Mouse (Mus musculus): ENCODE data around the gene Ctnnb1. TPM values are rescaled to one million over a fixed set of nuclear protein-coding genes. Genes with fewer than 3 reads are reported as not detected.

The Ctnnb1 gene
- polyA plus RNA-seq (2014; fragmentation: Nextera tagmentation; extraction: Ambion mirVana): 758 and 780 TPM in 2 replicates

- Histone ChIP-seq H3K27ac (ENCODE audit: low read length) (no peak within 1 kb of the TSS), H3K4me1 (ENCODE audit: control insufficient read depth, insufficient read depth, low read length) (0 out of 2 replicates have a peak, but pooled peaks cover 3% of the 10 kb centered on the region), H3K27me3 (ENCODE audit: control insufficient read depth, insufficient read depth, low read length) (no peaks in the 10 kb centered on the region), H3K36me3 (ENCODE audit: control insufficient read depth, insufficient read depth, low read length) (no peaks in the 10 kb centered on the region), H3K9ac (replicated peaks; ENCODE audit: low read depth, low read length) (no peak within 1 kb of the TSS), H3K4me2 (replicated peaks; ENCODE audit: low read depth, low read length) (no peak within 1 kb of the TSS), H3K4me3 (ENCODE audit: low read depth, low read length) (no peak within 1 kb of the TSS), H3K9me3 (ENCODE audit: control insufficient read depth, low read depth, low read length) (no peaks in the 10 kb centered on the region)
- WGBS: 86% methylated on average over 11 of the region's 11 CpGs
- ATAC-seq (ENCODE audit: insufficient number of reproducible peaks, insufficient read depth, low FRiP score, low read depth): no peak
Observed at GRCm38 (mm10) chr9:120929081-120929480, at the start of gene Ctnnb1. TSS of gene Ctnnb1 (plus strand) at chr9:120929216.

GRCm38 (mm10) chr9:120880286-120880685, 48.7 kb upstream of the Ctnnb1 start:
- Histone ChIP-seq H3K4me1 (ENCODE audit: control insufficient read depth, insufficient read depth, low read length) (peaks cover 15% of the 10 kb centered on the region), H3K9ac (replicated peaks; ENCODE audit: low read depth, low read length) (no peak overlapping the region), H3K4me2 (replicated peaks; ENCODE audit: low read depth, low read length) (no peak overlapping the region), H3K36me3 (ENCODE audit: control insufficient read depth, insufficient read depth, low read length) (no peaks in the 10 kb centered on the region), H3K9me3 (ENCODE audit: control insufficient read depth, low read depth, low read length) (no peaks in the 10 kb centered on the region), H3K27ac (ENCODE audit: low read length) (no peak overlapping the region), H3K4me3 (ENCODE audit: low read depth, low read length) (no peak overlapping the region), H3K27me3 (ENCODE audit: control insufficient read depth, insufficient read depth, low read length) (no peaks in the 10 kb centered on the region)
- WGBS: 64% methylated on average over 9 of the region's 9 CpGs
- ATAC-seq (ENCODE audit: insufficient number of reproducible peaks, insufficient read depth, low FRiP score, low read depth): no peak

- Histone ChIP-seq H3K4me1 (ENCODE audit: control insufficient read depth, insufficient read depth, low read length) (peaks cover 16% of the 10 kb centered on the region), H3K9me3 (ENCODE audit: control insufficient read depth, low read depth, low read length) (no peaks in the 10 kb centered on the region), H3K36me3 (ENCODE audit: control insufficient read depth, insufficient read depth, low read length) (no peaks in the 10 kb centered on the region), H3K9ac (replicated peaks; ENCODE audit: low read depth, low read length) (no peak overlapping the region), H3K27me3 (ENCODE audit: control insufficient read depth, insufficient read depth, low read length) (no peaks in the 10 kb centered on the region), H3K4me3 (ENCODE audit: low read depth, low read length) (no peak overlapping the region), H3K4me2 (replicated peaks; ENCODE audit: low read depth, low read length) (no peak overlapping the region), H3K27ac (ENCODE audit: low read length) (no peak overlapping the region)
- WGBS: 93% methylated on average over 15 of the region's 15 CpGs
- ATAC-seq (ENCODE audit: insufficient number of reproducible peaks, insufficient read depth, low FRiP score, low read depth): no peak
Observed at GRCm38 (mm10) chr9:120881121-120881520, 47.9 kb upstream of the Ctnnb1 start.

- Histone ChIP-seq H3K9ac (replicated peaks; ENCODE audit: low read depth, low read length) (no peak overlapping the region), H3K27me3 (ENCODE audit: control insufficient read depth, insufficient read depth, low read length) (no peaks in the 10 kb centered on the region), H3K4me2 (replicated peaks; ENCODE audit: low read depth, low read length) (no peak overlapping the region), H3K36me3 (ENCODE audit: control insufficient read depth, insufficient read depth, low read length) (no peaks in the 10 kb centered on the region), H3K4me1 (ENCODE audit: control insufficient read depth, insufficient read depth, low read length) (peaks cover 16% of the 10 kb centered on the region), H3K4me3 (ENCODE audit: low read depth, low read length) (no peak overlapping the region), H3K27ac (ENCODE audit: low read length) (no peak overlapping the region), H3K9me3 (ENCODE audit: control insufficient read depth, low read depth, low read length) (no peaks in the 10 kb centered on the region)
- 45% methylated on average over 4 of the region's 4 CpGs for WGBS
- ATAC-seq (ENCODE audit: insufficient number of reproducible peaks, insufficient read depth, low FRiP score, low read depth): no peak
Observed at GRCm38 (mm10) chr9:120881839-120882238, 47.2 kb upstream of the Ctnnb1 start.

- Histone ChIP-seq H3K27me3 (ENCODE audit: control insufficient read depth, insufficient read depth, low read length) (no peaks in the 10 kb centered on the region), H3K4me1 (ENCODE audit: control insufficient read depth, insufficient read depth, low read length) (peaks cover 16% of the 10 kb centered on the region), H3K9me3 (ENCODE audit: control insufficient read depth, low read depth, low read length) (no peaks in the 10 kb centered on the region), H3K4me3 (ENCODE audit: low read depth, low read length) (no peak overlapping the region), H3K27ac (ENCODE audit: low read length) (peak overlapping the region; percentile 56; the same call in 1 of the 2 replicates), H3K36me3 (ENCODE audit: control insufficient read depth, insufficient read depth, low read length) (no peaks in the 10 kb centered on the region), H3K9ac (replicated peaks; ENCODE audit: low read depth, low read length) (no peak overlapping the region), H3K4me2 (replicated peaks; ENCODE audit: low read depth, low read length) (no peak overlapping the region)
- no peak; the same call in 1 of the 2 replicates for ATAC-seq (ENCODE audit: insufficient number of reproducible peaks, insufficient read depth, low FRiP score, low read depth)
- 39% methylated on average over 10 of the region's 10 CpGs for WGBS
Observed at GRCm38 (mm10) chr9:120884726-120885125, 44.3 kb upstream of the Ctnnb1 start.

GRCm38 (mm10) chr9:120887631-120888030, 41.4 kb upstream of the Ctnnb1 start:
- H3K4me2 ChIP-seq (replicated peaks; ENCODE audit: low read depth, low read length): no peak overlapping the region
- no peaks in the 10 kb centered on the region for H3K9me3 ChIP-seq (ENCODE audit: control insufficient read depth, low read depth, low read length)
- no peak for ATAC-seq (ENCODE audit: insufficient number of reproducible peaks, insufficient read depth, low FRiP score, low read depth)
- WGBS: 80% methylated on average over 2 of the region's 2 CpGs
- H3K27ac ChIP-seq (ENCODE audit: low read length): no peak overlapping the region
- H3K27me3 ChIP-seq (ENCODE audit: control insufficient read depth, insufficient read depth, low read length): no peaks in the 10 kb centered on the region
- H3K36me3 ChIP-seq (ENCODE audit: control insufficient read depth, insufficient read depth, low read length): no peaks in the 10 kb centered on the region
- no peak overlapping the region for H3K9ac ChIP-seq (replicated peaks; ENCODE audit: low read depth, low read length)
- H3K4me1 ChIP-seq (ENCODE audit: control insufficient read depth, insufficient read depth, low read length): peaks cover 6% of the 10 kb centered on the region; the same call in 1 of the 2 replicates
- H3K4me3 ChIP-seq (ENCODE audit: low read depth, low read length): no peak overlapping the region

- Histone ChIP-seq H3K27me3 (ENCODE audit: control insufficient read depth, insufficient read depth, low read length) (no peaks in the 10 kb centered on the region), H3K27ac (ENCODE audit: low read length) (no peak overlapping the region), H3K4me1 (ENCODE audit: control insufficient read depth, insufficient read depth, low read length) (peaks cover 7% of the 10 kb centered on the region; the same call in 1 of the 2 replicates), H3K9ac (replicated peaks; ENCODE audit: low read depth, low read length) (no peak overlapping the region), H3K9me3 (ENCODE audit: control insufficient read depth, low read depth, low read length) (no peaks in the 10 kb centered on the region), H3K4me3 (ENCODE audit: low read depth, low read length) (no peak overlapping the region), H3K4me2 (replicated peaks; ENCODE audit: low read depth, low read length) (no peak overlapping the region), H3K36me3 (ENCODE audit: control insufficient read depth, insufficient read depth, low read length) (no peaks in the 10 kb centered on the region)
- ATAC-seq (ENCODE audit: insufficient number of reproducible peaks, insufficient read depth, low FRiP score, low read depth): peak; percentile 49
- 88% methylated on average over 11 of the region's 11 CpGs for WGBS
Observed at GRCm38 (mm10) chr9:120893435-120893834, 35.6 kb upstream of the Ctnnb1 start.

- no peak for ATAC-seq (ENCODE audit: insufficient number of reproducible peaks, insufficient read depth, low FRiP score, low read depth)
- no peak overlapping the region for H3K9ac ChIP-seq (replicated peaks; ENCODE audit: low read depth, low read length)
- peak overlapping the region; percentile 16; the same call in 1 of the 2 replicates for H3K4me2 ChIP-seq (replicated peaks; ENCODE audit: low read depth, low read length)
- H3K4me3 ChIP-seq (ENCODE audit: low read depth, low read length): no peak overlapping the region
- H3K4me1 ChIP-seq (ENCODE audit: control insufficient read depth, insufficient read depth, low read length): peaks cover 7% of the 10 kb centered on the region; the same call in 1 of the 2 replicates
- no peaks in the 10 kb centered on the region for H3K36me3 ChIP-seq (ENCODE audit: control insufficient read depth, insufficient read depth, low read length)
- 18% methylated on average over 10 of the region's 10 CpGs for WGBS
- no peak overlapping the region for H3K27ac ChIP-seq (ENCODE audit: low read length)
- no peaks in the 10 kb centered on the region for H3K27me3 ChIP-seq (ENCODE audit: control insufficient read depth, insufficient read depth, low read length)
- no peaks in the 10 kb centered on the region for H3K9me3 ChIP-seq (ENCODE audit: control insufficient read depth, low read depth, low read length)
Observed at GRCm38 (mm10) chr9:120893971-120894370, 35.0 kb upstream of the Ctnnb1 start.

GRCm38 (mm10) chr9:120894376-120894775, 34.6 kb upstream of the Ctnnb1 start:
- no peak for ATAC-seq (ENCODE audit: insufficient number of reproducible peaks, insufficient read depth, low FRiP score, low read depth)
- WGBS: 86% methylated on average over 9 of the region's 9 CpGs
- Histone ChIP-seq H3K9ac (replicated peaks; ENCODE audit: low read depth, low read length) (no peak overlapping the region), H3K27me3 (ENCODE audit: control insufficient read depth, insufficient read depth, low read length) (no peaks in the 10 kb centered on the region), H3K36me3 (ENCODE audit: control insufficient read depth, insufficient read depth, low read length) (no peaks in the 10 kb centered on the region), H3K4me3 (ENCODE audit: low read depth, low read length) (no peak overlapping the region), H3K9me3 (ENCODE audit: control insufficient read depth, low read depth, low read length) (no peaks in the 10 kb centered on the region), H3K4me1 (ENCODE audit: control insufficient read depth, insufficient read depth, low read length) (peaks cover 7% of the 10 kb centered on the region; the same call in 1 of the 2 replicates), H3K27ac (ENCODE audit: low read length) (no peak overlapping the region), H3K4me2 (replicated peaks; ENCODE audit: low read depth, low read length) (no peak overlapping the region)

Data from stomach, embryonic 14.5 days (tissue).